Mouse (Mus musculus) forebrain, postnatal 0 days (tissue): ENCODE data around the gene Axin2. TPM values are rescaled to one million over a fixed set of nuclear protein-coding genes. Genes with fewer than 3 reads are reported as not detected.
"Not testable (repeated sequence)": the region's sequence is repeated elsewhere in the genome, so short reads cannot be mapped to it uniquely, and the experiment has no call there.

Experiments used
- ATAC-seq: fragments of 200-750 bp; cut with Nextera tagmentation; 2 replicates; pipeline ENCODE4 v1.8.0; 2017; ENCODE audit warnings: mild to moderate bottlenecking, moderate library complexity
- DNase-seq: peaks from one replicate; pipeline ENCODE4 v3.0.0-alpha.2; 2015
- H3K27ac ChIP-seq: fragments of 300-500 bp; sonication (generic); 2 replicates; pipeline ENCODE4 v1.5.1; 2014; ENCODE audit warnings: low read depth, mild to moderate bottlenecking, antibody characterized with exemption, low read length, moderate library complexity, mixed read lengths
- H3K27me3 ChIP-seq: fragments of 300-500 bp; sonication (generic); 2 replicates; pipeline ENCODE4 v1.6.1; 2014; ENCODE audit warnings: mild to moderate bottlenecking, low read length, mixed read lengths; ENCODE audit not compliant: insufficient read depth
- H3K36me3 ChIP-seq: fragments of 300-500 bp; sonication (generic); 2 replicates; pipeline ENCODE4 v1.6.1; 2014; ENCODE audit warnings: mild to moderate bottlenecking, moderate library complexity; ENCODE audit not compliant: insufficient read depth
- H3K4me1 ChIP-seq: fragments of 300-500 bp; sonication (generic); 2 replicates; pipeline ENCODE4 v1.6.1; 2014; ENCODE audit warnings: antibody characterized with exemption; ENCODE audit not compliant: insufficient read depth
- H3K4me2 ChIP-seq: fragments of 300-500 bp; sonication (generic); 2 replicates; pipeline ENCODE4 v1.6.1; 2014; ENCODE audit warnings: low read depth, mild to moderate bottlenecking, moderate library complexity
- H3K4me3 ChIP-seq: fragments of 300-500 bp; sonication (generic); 2 replicates; pipeline ENCODE4 v1.5.1; 2014; ENCODE audit warnings: low read depth, low read length, mixed read lengths
- H3K9ac ChIP-seq: fragments of 300-500 bp; sonication (generic); 2 replicates; pipeline ENCODE4 v1.6.1; 2014; ENCODE audit warnings: mild to moderate bottlenecking
- H3K9me3 ChIP-seq: fragments of 300-500 bp; sonication (generic); 2 replicates; pipeline ENCODE4 v1.6.1; 2016; ENCODE audit warnings: low read length
- CTCF ChIP-seq: sonication (generic); IDR thresholded peaks from 2 replicates; pipeline ENCODE4 v1.5.1; 2016; ENCODE audit warnings: antibody characterized with exemption, control low read depth, low read depth
- WGBS: fragments of 180-500 bp; shearing (Covaris S2); extraction: QIAGEN DNeasy Blood & Tissue Kit; methylation state at CpG from one replicate; pipeline ENCODE4 v1.1.7; 2014; 5-methylcytosine and 5-hydroxymethylcytosine counted together
- polyA plus RNA-seq: library from polyadenylated mRNA; unstranded; fragments of >200 nt; fragmentation: Nextera tagmentation; extraction: Ambion mirVana; gene quantifications from 2 replicates; pipeline ENCODE4 v1.2.1, GENCODE M21; 2015
- total RNA-seq: library from RNA; depleted of rRNA; stranded (reverse); fragments of >200 nt; gene quantifications from 2 replicates; pipeline ENCODE4 v1.2.3, GENCODE M21; 2014; rRNA removed

The Axin2 gene
- total RNA-seq (28.7 and 35.6 TPM in 2 replicates), polyA plus RNA-seq (4.5 and 5.0 TPM in 2 replicates)

DNA sequence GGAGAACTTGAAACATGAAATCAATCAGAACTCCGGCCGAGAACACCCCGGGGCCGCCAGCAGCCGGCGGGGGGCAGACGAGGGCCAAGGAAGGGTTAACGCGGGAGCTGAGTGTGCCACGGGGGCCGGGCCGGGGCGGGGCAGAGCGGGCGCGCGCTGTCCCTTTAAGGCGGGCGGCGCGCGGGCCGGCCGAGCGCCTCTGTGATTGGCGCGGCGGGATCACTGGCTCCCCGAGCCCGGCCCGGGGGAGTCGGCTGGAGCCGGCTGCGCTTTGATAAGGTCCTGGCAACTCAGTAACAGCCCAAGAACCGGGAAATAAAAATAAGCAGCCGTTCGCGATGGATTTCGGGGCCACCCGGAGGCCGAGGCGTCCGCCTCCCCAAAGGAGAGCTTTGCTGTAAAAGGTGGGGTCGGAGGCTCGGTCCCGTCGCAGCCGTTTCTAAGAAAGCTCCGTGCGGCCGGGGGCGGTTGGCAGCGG lies at the start of gene Axin2:
Axin2 (plus strand) TSS at position 192 of the 478 bp plus-strand sequence.
- DNase-seq (peak; percentile 94), ATAC-seq (peak; percentile 92)
- 5% methylated on average over 49 of the region's 53 CpGs for WGBS
- Histone ChIP-seq H3K4me3 (peak within 1 kb of the TSS; percentile 98), H3K27ac (peak within 1 kb of the TSS; percentile 99), H3K4me2 (peak within 1 kb of the TSS; percentile 89), H3K27me3 (no peaks in the 10 kb centered on the region), H3K4me1 (peaks cover 21% of the 10 kb centered on the region), H3K9ac (peak within 1 kb of the TSS; percentile 89), H3K36me3 (no peaks in the 10 kb centered on the region; the same call in 1 of the 2 replicates), H3K9me3 (no peaks in the 10 kb centered on the region)
- no peak; the same call in 1 of the 2 replicates for TF ChIP-seq CTCF

GRCm38 (mm10) chr11:108871284-108871683 lies 48.9 kb upstream of the Axin2 start:
- H3K4me1 ChIP-seq, H3K4me3 ChIP-seq, ATAC-seq, H3K36me3 ChIP-seq, H3K9ac ChIP-seq, H3K9me3 ChIP-seq, DNase-seq, H3K27me3 ChIP-seq, H3K27ac ChIP-seq, H3K4me2 ChIP-seq: not testable (repeated sequence)
- WGBS, result 97% methylated on average over 1 of the region's 1 CpGs

GRCm38 (mm10) chr11:108871748-108872147 lies 48.4 kb upstream of the Axin2 start:
- Histone ChIP-seq H3K36me3 (no peaks in the 10 kb centered on the region), H3K4me2 (no peak overlapping the region), H3K4me1 (no peaks in the 10 kb centered on the region), H3K27ac (no peak overlapping the region), H3K9ac (no peak overlapping the region), H3K9me3 (no peaks in the 10 kb centered on the region), H3K4me3 (no peak overlapping the region), H3K27me3 (no peaks in the 10 kb centered on the region)
- ATAC-seq (no peak), DNase-seq (no peak)
- TF ChIP-seq CTCF, result no peak
- WGBS, result 91% methylated on average over 3 of the region's 3 CpGs

DNA sequence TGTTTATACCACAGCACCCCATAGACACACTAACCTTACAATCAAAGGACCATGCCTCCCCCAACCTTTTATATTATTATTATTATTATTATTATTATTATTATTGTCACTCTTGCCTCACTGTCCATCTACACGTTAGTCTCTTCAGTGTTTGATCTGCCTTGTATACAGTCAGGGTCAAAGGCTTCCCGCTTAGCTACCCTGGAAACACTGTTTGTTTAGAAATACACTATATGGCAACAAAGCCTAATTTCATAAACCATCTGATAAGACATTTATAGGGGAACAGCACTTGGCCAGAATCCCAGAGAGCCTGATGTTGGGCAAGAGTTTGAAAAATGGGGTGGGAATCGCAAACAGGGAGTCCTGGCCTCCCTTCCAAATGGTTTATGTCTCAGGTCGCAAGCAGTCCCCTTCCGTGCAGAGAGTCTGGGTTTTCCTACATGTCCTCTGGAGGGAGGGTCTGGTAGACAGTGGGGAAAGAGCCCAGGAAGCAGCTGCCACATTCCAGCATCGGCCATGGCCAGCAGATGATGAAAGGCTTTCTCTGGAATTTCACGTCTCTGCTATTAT lies 43.4 kb upstream of the Axin2 start:
- no peak for TF ChIP-seq CTCF
- Histone ChIP-seq H3K27me3 (no peaks in the 10 kb centered on the region), H3K27ac (no peak overlapping the region), H3K4me2 (no peak overlapping the region), H3K9me3 (no peaks in the 10 kb centered on the region), H3K36me3 (no peaks in the 10 kb centered on the region), H3K9ac (no peak overlapping the region), H3K4me1 (no peaks in the 10 kb centered on the region), H3K4me3 (no peak overlapping the region)
- 84% methylated on average over 7 of the region's 7 CpGs for WGBS
- no peak for DNase-seq
- ATAC-seq, result no peak

DNA sequence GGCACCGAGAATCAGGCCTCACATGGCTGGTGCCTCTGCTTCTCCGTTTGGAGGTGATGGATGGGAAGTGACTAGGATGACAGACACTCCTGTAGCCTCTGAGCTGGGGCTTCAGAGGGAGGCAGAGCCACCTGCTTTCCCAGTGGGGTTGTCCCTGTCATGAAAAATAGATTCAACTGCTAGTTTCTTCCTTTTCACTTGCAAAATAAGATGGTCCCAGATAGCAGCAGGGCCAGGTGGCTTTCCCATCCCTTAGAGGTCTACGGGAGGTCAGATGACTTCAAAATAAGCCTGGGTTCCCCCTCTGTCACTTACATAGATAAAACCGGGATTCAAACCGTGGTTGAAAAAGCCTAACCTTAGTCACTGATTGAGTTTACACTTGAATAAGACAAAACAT lies 42.6 kb upstream of the Axin2 start:
- WGBS, result 86% methylated on average over 5 of the region's 5 CpGs
- H3K36me3 ChIP-seq, result no peaks in the 10 kb centered on the region
- TF ChIP-seq CTCF, result no peak
- no peak overlapping the region for H3K9ac ChIP-seq
- no peaks in the 10 kb centered on the region for H3K9me3 ChIP-seq
- no peaks in the 10 kb centered on the region for H3K4me1 ChIP-seq
- DNase-seq (no peak), ATAC-seq (no peak)
- no peak overlapping the region for H3K4me2 ChIP-seq
- H3K27ac ChIP-seq, result no peak overlapping the region
- H3K4me3 ChIP-seq, result no peak overlapping the region
- H3K27me3 ChIP-seq, result no peaks in the 10 kb centered on the region

GRCm38 (mm10) chr11:108880546-108880945 lies 39.6 kb upstream of the Axin2 start:
- Histone ChIP-seq H3K36me3 (no peaks in the 10 kb centered on the region), H3K9me3 (no peaks in the 10 kb centered on the region), H3K4me1 (no peaks in the 10 kb centered on the region), H3K4me2 (no peak overlapping the region), H3K4me3 (no peak overlapping the region), H3K9ac (no peak overlapping the region), H3K27me3 (no peaks in the 10 kb centered on the region), H3K27ac (no peak overlapping the region)
- no peak for ATAC-seq
- DNase-seq, result no peak
- 76% methylated on average over 4 of the region's 4 CpGs for WGBS
- no peak for TF ChIP-seq CTCF

GRCm38 (mm10) chr11:108881662-108882061 lies 38.5 kb upstream of the Axin2 start:
- Histone ChIP-seq H3K9ac (no peak overlapping the region), H3K36me3 (no peaks in the 10 kb centered on the region), H3K9me3 (no peaks in the 10 kb centered on the region), H3K4me2 (no peak overlapping the region), H3K4me3 (no peak overlapping the region), H3K27me3 (no peaks in the 10 kb centered on the region), H3K4me1 (no peaks in the 10 kb centered on the region), H3K27ac (no peak overlapping the region)
- WGBS, result 95% methylated on average over 5 of the region's 5 CpGs
- ATAC-seq (no peak), DNase-seq (no peak)
- TF ChIP-seq CTCF, result no peak
